Comparison of ENCODE assay signal across 31 mouse cellular contexts in genomic region chr2:172298083-172298482, GRCm38 (mm10). TPM values are rescaled to one million over a fixed set of nuclear protein-coding genes. Genes with fewer than 3 reads are reported as not detected.
DNase-seq lines count a peak whose midpoint lies in the region; ATAC-seq and TF ChIP-seq lines count a peak whose summit lies in the region.
"Had no signal": no experiment of that assay in that cellular context is flagged by ENCODE, and none has a peak within 500 bp of the region (broad histone marks: within the 10 kb centered on the region; RNA-seq: fewer than 3 reads in every experiment).

No protein-coding gene starts in this region.

- H3K27me3 ChIP-seq in heart, embryonic 11.5 days (ENCODE audit: control insufficient read depth, insufficient read depth, low read length), result no peaks in the 10 kb centered on the region
- no peaks in the 10 kb centered on the region for H3K27me3 ChIP-seq in stomach, embryonic 15.5 days (replicated peaks)
- no peaks in the 10 kb centered on the region for H3K27me3 ChIP-seq in stomach, postnatal 0 days (ENCODE audit: control insufficient read depth, insufficient read depth, low read length)
- 0 out of 2 replicates have a peak, but pooled peaks cover 4% of the 10 kb centered on the region for H3K27me3 ChIP-seq in liver, embryonic 13.5 days
- H3K27me3 ChIP-seq: CH12.LX had no signal

- no peak overlapping the region for H3K4me2 ChIP-seq in heart, embryonic 11.5 days
- no peak overlapping the region for H3K4me2 ChIP-seq in stomach, embryonic 15.5 days
- H3K4me2 ChIP-seq in stomach, postnatal 0 days (replicated peaks; ENCODE audit: low read depth), result no peak overlapping the region
- peak overlapping the region; percentile 52 for H3K4me2 ChIP-seq in liver, embryonic 13.5 days

- H3K9ac ChIP-seq in heart, embryonic 11.5 days (ENCODE audit: low read depth, low read length), result no peak overlapping the region
- H3K9ac ChIP-seq in stomach, embryonic 15.5 days, result no peak overlapping the region
- H3K9ac ChIP-seq in stomach, postnatal 0 days (ENCODE audit: low read length), result no peak overlapping the region
- peak overlapping the region; percentile 65 for H3K9ac ChIP-seq in liver, embryonic 13.5 days
- H3K9ac ChIP-seq: forebrain, postnatal 0 days had no signal

- no peak overlapping the region for H3K4me3 ChIP-seq in heart, embryonic 11.5 days (ENCODE audit: low read depth, low read length)
- no peak overlapping the region for H3K4me3 ChIP-seq in stomach, embryonic 15.5 days (replicated peaks)
- H3K4me3 ChIP-seq in stomach, postnatal 0 days (ENCODE audit: low read depth, low read length), result no peak overlapping the region
- H3K4me3 ChIP-seq in liver, embryonic 13.5 days (replicated peaks), result no peak overlapping the region; the same call in 1 of the 2 replicates
- H3K4me3 ChIP-seq: layer of hippocampus, adult 2 months; limb, embryonic 10.5 days; midbrain, embryonic 10.5 days had no signal

- H3K9me3 ChIP-seq in heart, embryonic 11.5 days (replicated peaks; ENCODE audit: control insufficient read depth, low read length), result no peaks in the 10 kb centered on the region
- H3K9me3 ChIP-seq in stomach, embryonic 15.5 days, result no peaks in the 10 kb centered on the region
- H3K9me3 ChIP-seq in stomach, postnatal 0 days (ENCODE audit: control insufficient read depth, low read length), result no peaks in the 10 kb centered on the region
- H3K9me3 ChIP-seq in liver, embryonic 13.5 days (replicated peaks), result no peaks in the 10 kb centered on the region
- H3K9me3 ChIP-seq: limb, embryonic 10.5 days; midbrain, embryonic 10.5 days had no signal

- TF ChIP-seq EP300 in stomach, postnatal 0 days (optimal IDR thresholded peaks at IDR 0.05), result no peak

- peak overlapping the region; percentile 50 for H3K27ac ChIP-seq in heart, embryonic 11.5 days (ENCODE audit: low read depth, low read length)
- no peak overlapping the region for H3K27ac ChIP-seq in stomach, embryonic 15.5 days
- no peak overlapping the region for H3K27ac ChIP-seq in stomach, postnatal 0 days (replicated peaks)
- H3K27ac ChIP-seq in liver, embryonic 13.5 days, result peak overlapping the region; percentile 92
- H3K27ac ChIP-seq: layer of hippocampus, adult 2 months; limb, embryonic 10.5 days had no signal

- DNase-seq in heart, postnatal 25 days (ENCODE audit: low spot score), result no peak
- DNase-seq in stomach, postnatal 0 days (ENCODE audit: low spot score), result no peak
- DNase-seq in liver, embryonic 13.5 days, result peak; percentile 55
- DNase-seq in yolk sac, embryonic 10.5 days (ENCODE audit: low spot score), result peak; percentile 77
- no peak for DNase-seq in urinary bladder, adult 18-20 months (ENCODE audit: low spot score in 2 of 2)
- no peak for DNase-seq in right cerebral cortex, adult 18-20 months
- DNase-seq: adrenal gland, adult 2 months; B cell, adult 2 months; cerebellum, adult 2 months; cerebellum, postnatal 36 days; forebrain, postnatal 0 days; gastrocnemius, postnatal 25 days; heart, postnatal 36 days; kidney, postnatal 25 days; right cerebral cortex, postnatal 14 days had no signal

- intact Hi-C loops in heart, postnatal 25 days (cut with DNase I), result no loop called here

- WGBS in heart, embryonic 11.5 days (ENCODE audit: insufficient replicate concordance), result 28% methylated on average over 1 of the region's 1 CpGs
- WGBS in stomach, embryonic 15.5 days, result 44% methylated on average over 1 of the region's 1 CpGs
- 20% methylated on average over 1 of the region's 1 CpGs for WGBS in stomach, postnatal 0 days
- 0% methylated on average over 1 of the region's 1 CpGs for WGBS in liver, embryonic 13.5 days (ENCODE audit: insufficient replicate concordance)

- H3K36me3 ChIP-seq in heart, embryonic 11.5 days (ENCODE audit: control insufficient read depth, insufficient read depth, low read length), result no peaks in the 10 kb centered on the region
- H3K36me3 ChIP-seq in stomach, embryonic 15.5 days, result no peaks in the 10 kb centered on the region
- H3K36me3 ChIP-seq in stomach, postnatal 0 days (ENCODE audit: control insufficient read depth, insufficient read depth, low read length), result no peaks in the 10 kb centered on the region
- no peaks in the 10 kb centered on the region for H3K36me3 ChIP-seq in liver, embryonic 13.5 days
- H3K36me3 ChIP-seq: G1E; limb, embryonic 10.5 days; midbrain, embryonic 10.5 days had no signal

- TF ChIP-seq CTCF in stomach, postnatal 0 days (IDR thresholded peaks at IDR 0.05; ENCODE audit: low read depth), result no peak

- ATAC-seq in heart, embryonic 11.5 days (replicated peaks; ENCODE audit: insufficient number of reproducible peaks, low FRiP score, low TSS enrichment), result peak; percentile 84
- ATAC-seq in stomach, embryonic 15.5 days (ENCODE audit: insufficient read depth, low FRiP score, low read depth), result peak; percentile 81; the same call in 1 of the 2 replicates
- ATAC-seq in stomach, postnatal 0 days (ENCODE audit: low FRiP score, low TSS enrichment), result no peak
- peak; percentile 94 for ATAC-seq in liver, embryonic 13.5 days (ENCODE audit: low read depth)
- ATAC-seq: forebrain, postnatal 0 days; hindbrain, embryonic 16.5 days; intestine, embryonic 16.5 days; lung, postnatal 0 days; midbrain, embryonic 16.5 days had no signal

- H3K4me1 ChIP-seq in heart, embryonic 11.5 days (ENCODE audit: control insufficient read depth, insufficient read depth, low read length), result peaks cover 3% of the 10 kb centered on the region; the same call in 1 of the 2 replicates
- no peaks in the 10 kb centered on the region for H3K4me1 ChIP-seq in stomach, embryonic 15.5 days
- H3K4me1 ChIP-seq in stomach, postnatal 0 days (replicated peaks; ENCODE audit: control insufficient read depth, insufficient read depth), result no peaks in the 10 kb centered on the region
- H3K4me1 ChIP-seq in liver, embryonic 13.5 days (replicated peaks), result peaks cover 56% of the 10 kb centered on the region

RNA-seq across cellular contexts. Expression of gene Fam210b, which starts 47.3 kb away (rescaled TPM):
- polyA plus RNA-seq in heart, embryonic 11.5 days (2014; fragmentation: Nextera tagmentation; extraction: Ambion mirVana), result 24.1 and 26.6 TPM in 2 replicates
- 1 to 10 TPM; 6.1 to 6.5 TPM for total RNA-seq in heart, postnatal 25 days (2021)
- 18.3 and 23.0 TPM in 2 replicates for polyA plus RNA-seq in stomach, embryonic 15.5 days (2015; fragmentation: Nextera tagmentation; extraction: Ambion mirVana)
- polyA plus RNA-seq in stomach, postnatal 0 days (2015; fragmentation: Nextera tagmentation; extraction: Ambion mirVana), result 23.9 and 25.7 TPM in 2 replicates
- polyA plus RNA-seq in liver, embryonic 13.5 days (2015; fragmentation: Nextera tagmentation; extraction: Ambion mirVana), result 131 and 149 TPM in 2 replicates

RNA-seq across cellular contexts. Expression of gene Mc3r, which starts 49.8 kb away (rescaled TPM):
- polyA plus RNA-seq in heart, embryonic 11.5 days (2014; fragmentation: Nextera tagmentation; extraction: Ambion mirVana), result 0.13 TPM in 1 of 2 replicates, not detected in the other
- not detected for total RNA-seq in heart, postnatal 25 days (2021)
- polyA plus RNA-seq in stomach, embryonic 15.5 days (2015; fragmentation: Nextera tagmentation; extraction: Ambion mirVana), result not detected in 2 replicates
- not detected in 2 replicates for polyA plus RNA-seq in stomach, postnatal 0 days (2015; fragmentation: Nextera tagmentation; extraction: Ambion mirVana)
- 0.05 TPM in 1 of 2 replicates, not detected in the other for polyA plus RNA-seq in liver, embryonic 13.5 days (2015; fragmentation: Nextera tagmentation; extraction: Ambion mirVana)
- total RNA-seq: adrenal gland, adult 2 months; adrenal gland, postnatal 4 days; CH12.LX; gastrocnemius, postnatal 25 days; heart, adult 8-10 months; heart, postnatal 36 days; layer of hippocampus, adult 2 months; liver, adult 2 months had no signal
- polyA plus RNA-seq: G1E; intestine, embryonic 16.5 days; kidney, embryonic 14.5 days; limb, embryonic 10.5 days; liver, adult 2 months; lung, postnatal 0 days; midbrain, embryonic 10.5 days; testis, adult 2 months had no signal

Comparison
In these comparisons a context has a peak if more than half of its experiments do, and no peak if none do; other contexts are left out.
1. H3K27ac ChIP-seq: peak in heart, embryonic 11.5 days (single experiment) and liver, embryonic 13.5 days (single experiment); none in stomach, embryonic 15.5 days (single experiment) and stomach, postnatal 0 days (single experiment).
2. DNase-seq: peak in liver, embryonic 13.5 days (single experiment) and yolk sac, embryonic 10.5 days (single experiment); none in heart, postnatal 25 days (single experiment), stomach, postnatal 0 days (single experiment), urinary bladder, adult 18-20 months (0 of 2) and right cerebral cortex, adult 18-20 months (single experiment).